Mouse (Mus musculus) midbrain, embryonic 15.5 days (tissue): ENCODE data around the gene Akna. TPM values are rescaled to one million over a fixed set of nuclear protein-coding genes. Genes with fewer than 3 reads are reported as not detected.

ENCODE experiments used
- ATAC-seq: fragments of 200-750 bp; cut with Nextera tagmentation; replicated peaks from 2 replicates; pipeline ENCODE4 v1.8.0; 2017; ENCODE audit warnings: moderate TSS enrichment
- H3K27ac ChIP-seq: fragments of 300-500 bp; sonication (generic); 2 replicates; pipeline ENCODE4 v1.5.1; 2015; ENCODE audit warnings: mild to moderate bottlenecking, inconsistent platforms
- H3K27me3 ChIP-seq: fragments of 300-500 bp; sonication (generic); replicated peaks from 2 replicates; pipeline ENCODE4 v1.6.1; 2015; ENCODE audit warnings: inconsistent platforms
- H3K36me3 ChIP-seq: fragments of 300-500 bp; sonication (generic); replicated peaks from 2 replicates; pipeline ENCODE4 v1.6.1; 2015; ENCODE audit warnings: inconsistent platforms
- H3K4me1 ChIP-seq: fragments of 300-500 bp; sonication (generic); 2 replicates; pipeline ENCODE4 v1.6.1; 2015; ENCODE audit warnings: inconsistent platforms
- H3K4me2 ChIP-seq: fragments of 300-500 bp; sonication (generic); 2 replicates; pipeline ENCODE4 v1.6.1; 2015; ENCODE audit warnings: inconsistent platforms, mild to moderate bottlenecking, moderate library complexity
- H3K4me3 ChIP-seq: fragments of 300-500 bp; sonication (generic); 2 replicates; pipeline ENCODE4 v1.5.1; 2015; ENCODE audit warnings: mild to moderate bottlenecking, inconsistent platforms
- H3K9ac ChIP-seq: fragments of 300-500 bp; sonication (generic); 2 replicates; pipeline ENCODE4 v1.6.1; 2015; ENCODE audit warnings: mild to moderate bottlenecking, inconsistent platforms
- H3K9me3 ChIP-seq: fragments of 300-500 bp; sonication (generic); 2 replicates; pipeline ENCODE4 v1.6.1; 2016; ENCODE audit warnings: inconsistent platforms
- WGBS: fragments of 180-500 bp; shearing (Covaris S2); methylation state at CpG from one replicate; pipeline ENCODE4 v1.1.7; 2015; ENCODE audit warnings: mixed read lengths; 5-methylcytosine and 5-hydroxymethylcytosine counted together
- polyA plus RNA-seq: library from polyadenylated mRNA; unstranded; fragments of >200 nt; fragmentation: Nextera tagmentation; extraction: Ambion mirVana; gene quantifications from 2 replicates; pipeline ENCODE4 v1.2.1, GENCODE M21; 2015

Gene Akna
- polyA plus RNA-seq, 1 experiment from 2014 or later = 7.0 TPM

DNA sequence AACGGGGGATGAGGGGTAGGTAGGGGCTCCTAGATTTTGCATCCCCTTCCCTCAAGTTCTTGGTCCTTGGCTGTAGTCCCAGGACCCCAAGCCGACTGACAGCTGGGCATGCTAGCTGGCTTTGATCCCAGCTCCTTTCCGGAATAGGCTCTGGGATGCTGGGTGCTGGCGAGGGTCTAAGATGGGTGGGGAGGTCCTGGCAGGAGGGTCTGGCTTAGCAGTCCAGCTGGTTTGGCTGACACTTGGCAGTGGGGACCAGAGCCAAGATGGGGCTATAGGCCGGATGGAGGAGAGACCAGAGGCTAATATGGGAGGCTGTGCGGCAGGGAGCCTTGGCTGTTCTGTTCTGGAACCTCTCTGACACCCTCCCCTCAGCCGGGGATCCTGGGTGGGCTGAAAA, 5.1 kb upstream of the Akna start:
- Histone ChIP-seq H3K4me1 (peaks cover 51% of the 10 kb centered on the region), H3K4me2 (peak overlapping the region; percentile 100), H3K9ac (no peak overlapping the region), H3K27me3 (no peaks in the 10 kb centered on the region), H3K9me3 (no peaks in the 10 kb centered on the region), H3K27ac (peak overlapping the region; percentile 71; the same call in 1 of the 2 replicates), H3K36me3 (no peaks in the 10 kb centered on the region), H3K4me3 (peak overlapping the region; percentile 57; the same call in 1 of the 2 replicates)
- WGBS = 45% methylated on average over 7 of the region's 7 CpGs
- ATAC-seq = no peak

- Histone ChIP-seq H3K4me3 (no peak overlapping the region), H3K27ac (no peak overlapping the region), H3K9me3 (no peaks in the 10 kb centered on the region), H3K27me3 (no peaks in the 10 kb centered on the region), H3K36me3 (no peaks in the 10 kb centered on the region), H3K4me2 (no peak overlapping the region), H3K4me1 (peaks cover 56% of the 10 kb centered on the region), H3K9ac (no peak overlapping the region)
- ATAC-seq = no peak
- WGBS = 61% methylated on average over 4 of the region's 4 CpGs
These were observed 2.5 kb upstream of the Akna start for GRCm38 (mm10) chr4:63405683-63406082.

DNA sequence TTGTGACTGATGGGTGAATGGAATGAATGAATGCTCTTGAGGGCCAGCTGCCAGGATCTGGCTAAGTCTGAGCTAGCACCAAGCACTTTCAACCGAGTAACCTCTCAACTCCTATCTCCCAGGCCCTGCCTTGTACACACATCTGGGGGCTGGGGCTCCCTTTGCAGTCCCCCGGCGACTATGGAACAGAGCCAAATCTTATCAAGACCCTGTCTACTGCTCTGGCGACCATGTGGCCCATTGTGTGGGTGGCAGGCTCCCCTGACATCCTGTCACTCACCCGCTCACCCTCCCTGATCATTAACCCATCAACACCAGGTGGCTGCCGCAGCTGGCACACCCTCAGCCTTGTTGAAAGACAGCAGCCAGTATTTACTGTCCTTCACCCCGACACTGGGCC, 1.9 kb upstream of the Akna start:
- no peak overlapping the region for H3K27ac ChIP-seq
- H3K9ac ChIP-seq = no peak overlapping the region
- ATAC-seq = no peak
- no peak overlapping the region for H3K4me2 ChIP-seq
- peaks cover 53% of the 10 kb centered on the region for H3K4me1 ChIP-seq
- H3K9me3 ChIP-seq = no peaks in the 10 kb centered on the region
- 11% methylated on average over 7 of the region's 7 CpGs for WGBS
- H3K27me3 ChIP-seq = no peaks in the 10 kb centered on the region
- no peak overlapping the region for H3K4me3 ChIP-seq
- H3K36me3 ChIP-seq = no peaks in the 10 kb centered on the region

GRCm38 (mm10) chr4:63404205-63404604, 1.1 kb upstream of the Akna start:
- no peak overlapping the region for H3K9ac ChIP-seq
- no peak for ATAC-seq
- no peak overlapping the region for H3K4me3 ChIP-seq
- no peaks in the 10 kb centered on the region for H3K27me3 ChIP-seq
- 80% methylated on average over 7 of the region's 7 CpGs for WGBS
- no peak overlapping the region for H3K27ac ChIP-seq
- no peaks in the 10 kb centered on the region for H3K36me3 ChIP-seq
- H3K9me3 ChIP-seq = no peaks in the 10 kb centered on the region
- peaks cover 49% of the 10 kb centered on the region for H3K4me1 ChIP-seq
- H3K4me2 ChIP-seq = no peak overlapping the region

DNA sequence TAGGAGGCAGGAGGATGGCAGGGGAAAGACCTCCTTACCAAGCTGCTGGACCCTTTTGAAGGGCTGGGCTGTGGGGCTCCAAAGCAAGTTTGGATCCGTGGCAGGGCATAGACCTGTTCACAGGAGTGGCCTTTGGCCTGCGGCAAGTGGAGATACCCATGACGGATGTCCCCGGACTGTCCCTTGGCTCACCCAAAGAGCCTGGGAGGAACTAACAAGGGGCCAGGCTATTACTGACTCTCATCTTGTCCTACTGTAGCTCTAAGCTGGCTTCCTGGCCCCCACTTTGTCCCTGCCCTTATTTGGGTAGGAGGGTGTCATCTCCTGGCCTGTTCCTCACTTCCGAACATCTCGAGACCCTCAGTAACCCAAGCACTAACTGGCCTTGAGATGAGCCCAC, 596 bp downstream of the Akna start:
- peaks cover 34% of the 10 kb centered on the region for H3K4me1 ChIP-seq
- no peaks in the 10 kb centered on the region for H3K27me3 ChIP-seq

DNA sequence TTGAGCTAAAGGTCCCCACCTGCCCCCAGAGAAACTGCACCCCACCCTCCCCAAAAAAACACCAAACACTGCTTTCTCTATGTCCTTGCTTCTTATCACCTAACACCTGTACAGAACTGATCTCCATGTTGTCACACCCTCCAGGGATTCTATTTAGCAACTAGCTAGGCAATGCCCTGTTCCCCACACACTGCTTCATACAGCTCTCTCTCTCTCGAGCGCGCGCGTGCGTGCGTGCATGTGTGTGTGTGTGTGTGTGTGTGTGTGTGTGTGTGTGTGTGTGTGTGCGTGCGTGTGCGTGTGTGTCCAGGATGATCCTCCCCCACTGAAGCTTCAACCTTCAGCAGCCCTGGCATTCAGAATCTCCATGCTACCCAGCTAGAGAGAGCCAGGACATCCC, 1.1 kb downstream of the Akna start:
- Histone ChIP-seq H3K27ac (no peak overlapping the region), H3K4me3 (no peak overlapping the region), H3K4me2 (peak overlapping the region; percentile 33; the same call in 1 of the 2 replicates), H3K9me3 (no peaks in the 10 kb centered on the region), H3K36me3 (no peaks in the 10 kb centered on the region), H3K9ac (no peak overlapping the region), H3K4me1 (peaks cover 34% of the 10 kb centered on the region), H3K27me3 (no peaks in the 10 kb centered on the region)
- ATAC-seq = no peak
- 78% methylated on average over 10 of the region's 10 CpGs for WGBS

More for the DNA sequence above, 596 bp downstream of the Akna start:
- H3K9me3 ChIP-seq = no peaks in the 10 kb centered on the region
- ATAC-seq = peak; percentile 6; the same call in 1 of the 2 replicates
- H3K36me3 ChIP-seq = no peaks in the 10 kb centered on the region
- 74% methylated on average over 6 of the region's 6 CpGs for WGBS
- no peak overlapping the region; the same call in 1 of the 2 replicates for H3K9ac ChIP-seq
- 0 out of 2 replicates have a peak overlapping the region, but pooled peaks have one; percentile 17 for H3K4me3 ChIP-seq
- H3K4me2 ChIP-seq = peak overlapping the region; percentile 33
- H3K27ac ChIP-seq = peak overlapping the region; percentile 73

- 84% methylated on average over 6 of the region's 6 CpGs for WGBS
- H3K4me1 ChIP-seq = peaks cover 34% of the 10 kb centered on the region
These were observed 1.5 kb downstream of the Akna start for GRCm38 (mm10) chr4:63401620-63402019.

DNA sequence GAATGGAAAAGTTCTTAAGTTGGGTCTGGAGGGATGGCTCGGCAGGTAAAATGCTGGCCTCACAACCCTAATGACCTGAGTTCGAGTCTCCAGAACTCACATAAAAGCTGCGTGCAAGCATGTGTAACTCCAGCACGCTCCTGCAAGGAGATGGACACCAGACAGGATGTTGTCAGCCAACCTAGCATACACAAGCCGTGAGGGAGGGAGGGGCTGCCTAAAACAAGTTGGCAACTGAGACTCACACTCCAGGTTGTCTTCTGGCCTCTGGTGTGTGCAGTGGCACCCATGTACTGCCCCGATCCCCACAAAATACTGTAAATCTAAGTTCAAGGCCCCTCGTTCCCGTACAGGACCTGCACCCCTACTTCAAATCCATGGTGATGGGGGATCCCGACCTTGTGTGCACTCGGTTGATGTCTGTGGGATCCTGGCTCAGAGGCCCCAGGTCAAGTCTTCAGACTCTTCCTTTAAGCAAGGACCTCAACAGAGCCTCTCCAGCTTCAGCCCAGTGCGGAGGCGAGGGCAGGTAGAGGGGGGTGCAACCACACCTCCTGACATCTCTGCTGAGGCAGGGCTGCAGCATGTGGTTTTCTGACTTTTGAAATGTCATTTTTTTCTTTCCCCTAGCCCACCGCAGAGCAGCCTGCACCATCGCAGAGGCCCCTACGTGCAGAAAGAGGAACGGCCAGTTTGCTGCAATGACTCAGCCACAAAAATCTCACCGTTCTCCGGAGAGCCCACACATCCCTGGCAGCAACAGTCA, 2.4 kb downstream of the Akna start:
- H3K4me2 ChIP-seq = no peak overlapping the region
- 92% methylated on average over 18 of the region's 18 CpGs for WGBS
- H3K4me1 ChIP-seq = peaks cover 34% of the 10 kb centered on the region
- H3K4me3 ChIP-seq = no peak overlapping the region
- no peaks in the 10 kb centered on the region for H3K9me3 ChIP-seq
- H3K27ac ChIP-seq = no peak overlapping the region
- H3K9ac ChIP-seq = no peak overlapping the region
- ATAC-seq = no peak
- H3K27me3 ChIP-seq = no peaks in the 10 kb centered on the region
- H3K36me3 ChIP-seq = no peaks in the 10 kb centered on the region

More at GRCm38 (mm10) chr4:63401620-63402019, 1.5 kb downstream of the Akna start:
- Histone ChIP-seq H3K36me3 (no peaks in the 10 kb centered on the region), H3K4me3 (no peak overlapping the region), H3K4me2 (no peak overlapping the region), H3K27me3 (no peaks in the 10 kb centered on the region), H3K9ac (no peak overlapping the region), H3K9me3 (no peaks in the 10 kb centered on the region), H3K27ac (no peak overlapping the region)
- no peak for ATAC-seq

DNA sequence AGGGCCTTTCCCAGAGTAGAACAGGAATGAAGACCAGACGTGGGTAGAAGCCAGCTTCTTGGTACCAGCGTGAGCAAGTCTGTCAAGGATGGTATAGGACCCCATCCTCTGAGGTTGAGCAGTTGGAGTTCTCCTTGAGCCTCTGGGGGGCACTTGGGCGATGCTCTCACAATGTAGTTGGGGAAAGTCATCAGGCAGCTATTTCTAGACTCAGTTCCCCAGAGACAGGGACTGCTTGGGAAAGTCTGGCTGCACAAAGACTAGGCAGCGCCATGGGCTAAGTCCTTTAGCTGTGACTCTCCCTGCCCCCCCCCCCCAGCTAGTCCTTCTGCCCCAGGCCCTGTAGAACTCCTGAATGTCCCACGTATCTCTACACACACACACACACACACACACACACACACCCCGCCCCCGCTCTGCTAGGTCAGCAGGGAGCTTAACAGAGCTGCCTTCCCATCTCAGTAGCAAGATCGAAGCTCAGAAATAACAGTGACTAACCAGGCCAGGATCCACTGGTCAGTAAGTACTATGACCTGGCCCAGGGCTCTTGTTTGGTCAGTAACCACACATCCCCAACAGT, 3.4 kb downstream of the Akna start:
- Histone ChIP-seq H3K4me1 (peaks cover 27% of the 10 kb centered on the region), H3K9me3 (no peaks in the 10 kb centered on the region), H3K4me2 (no peak overlapping the region), H3K4me3 (no peak overlapping the region), H3K36me3 (no peaks in the 10 kb centered on the region), H3K27me3 (no peaks in the 10 kb centered on the region), H3K9ac (no peak overlapping the region), H3K27ac (no peak overlapping the region)
- no peak for ATAC-seq
- 62% methylated on average over 8 of the region's 8 CpGs for WGBS

- no peak overlapping the region for H3K4me2 ChIP-seq
- peaks cover 19% of the 10 kb centered on the region for H3K4me1 ChIP-seq
- no peak for ATAC-seq
- no peaks in the 10 kb centered on the region for H3K9me3 ChIP-seq
- no peak overlapping the region for H3K4me3 ChIP-seq
- H3K9ac ChIP-seq = no peak overlapping the region
- no peaks in the 10 kb centered on the region for H3K36me3 ChIP-seq
- no peaks in the 10 kb centered on the region for H3K27me3 ChIP-seq
- WGBS = 70% methylated on average over 11 of the region's 11 CpGs
- no peak overlapping the region for H3K27ac ChIP-seq
These were observed 4.1 kb downstream of the Akna start for GRCm38 (mm10) chr4:63398854-63399609.

DNA sequence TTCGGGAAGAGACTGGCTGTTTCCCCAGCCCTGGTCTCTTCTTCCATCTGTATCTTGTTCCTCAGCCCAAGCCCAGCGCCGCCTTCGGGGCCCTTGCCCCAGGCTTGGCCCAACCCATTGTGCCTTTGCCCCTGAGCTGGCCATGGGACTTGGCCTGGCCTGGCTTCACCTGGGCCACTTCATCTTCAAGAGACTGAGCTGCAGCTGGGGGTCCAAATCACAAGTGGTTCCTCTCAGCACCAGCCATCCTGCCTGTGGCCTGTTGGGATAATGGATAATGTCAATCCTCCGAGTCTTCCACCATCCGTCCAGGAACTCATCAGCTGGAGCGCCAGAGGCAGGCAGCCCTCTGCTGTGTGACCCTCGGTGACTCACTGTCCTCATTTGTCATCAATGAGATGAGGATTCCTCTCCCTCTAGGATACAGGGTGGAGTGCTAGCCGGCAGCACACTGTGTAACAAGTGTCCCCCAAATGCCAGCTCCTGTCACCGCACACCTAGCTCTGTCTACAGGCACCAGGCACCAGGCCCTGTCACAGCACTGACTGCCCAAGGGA, 5.1 kb downstream of the Akna start:
- WGBS = 90% methylated on average over 10 of the region's 10 CpGs
- no peak for ATAC-seq

DNA sequence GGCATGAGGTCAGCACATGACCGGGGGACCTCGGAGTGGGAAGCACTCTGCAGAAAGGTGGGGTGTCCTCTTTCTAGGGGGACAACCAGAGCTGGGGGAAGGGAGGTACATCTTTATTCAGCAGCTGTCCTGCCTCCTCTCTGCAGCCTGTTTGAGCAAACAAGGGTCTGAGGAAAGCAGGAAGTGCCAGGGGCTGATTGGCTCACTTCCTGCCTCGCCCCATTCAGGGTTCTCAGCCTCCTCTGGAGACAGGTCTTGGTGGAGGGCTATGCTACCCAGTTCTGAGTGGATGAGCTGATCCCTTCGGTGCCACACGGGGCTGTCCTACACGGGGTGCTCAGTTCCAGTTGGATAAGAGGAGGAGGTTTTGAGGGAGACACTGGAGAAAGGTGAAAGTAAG, 11.8 kb downstream of the Akna start:
- 89% methylated on average over 6 of the region's 6 CpGs for WGBS
- no peaks in the 10 kb centered on the region for H3K36me3 ChIP-seq
- no peak overlapping the region for H3K4me2 ChIP-seq
- no peaks in the 10 kb centered on the region for H3K9me3 ChIP-seq
- no peak for ATAC-seq
- H3K9ac ChIP-seq = no peak overlapping the region
- H3K27me3 ChIP-seq = no peaks in the 10 kb centered on the region
- no peak overlapping the region for H3K4me3 ChIP-seq
- H3K4me1 ChIP-seq = peaks cover 15% of the 10 kb centered on the region
- H3K27ac ChIP-seq = no peak overlapping the region

More for the DNA sequence above, 5.1 kb downstream of the Akna start:
- H3K4me2 ChIP-seq = no peak overlapping the region
- H3K36me3 ChIP-seq = no peaks in the 10 kb centered on the region
- peaks cover 10% of the 10 kb centered on the region for H3K4me1 ChIP-seq
- H3K9me3 ChIP-seq = no peaks in the 10 kb centered on the region
- no peaks in the 10 kb centered on the region for H3K27me3 ChIP-seq
- H3K9ac ChIP-seq = no peak overlapping the region
- no peak overlapping the region for H3K27ac ChIP-seq
- H3K4me3 ChIP-seq = no peak overlapping the region
